Mouse (Mus musculus): Measurements from ENCODE around the gene Kcnma1. TPM values are rescaled to one million over a fixed set of nuclear protein-coding genes. Genes with fewer than 3 reads are reported as not detected.

The Kcnma1 gene
- polyA plus RNA-seq, 1 experiment from 2014 or later = 8.2 TPM

- no peak overlapping the region for H3K9ac ChIP-seq (ENCODE audit: low read length)
- no peaks in the 10 kb centered on the region for H3K27me3 ChIP-seq (replicated peaks; ENCODE audit: control insufficient read depth, insufficient read depth, low read length)
- no peak overlapping the region for H3K4me2 ChIP-seq (ENCODE audit: low read length)
- no peak overlapping the region for H3K27ac ChIP-seq (ENCODE audit: low read depth)
- H3K36me3 ChIP-seq (ENCODE audit: control insufficient read depth, insufficient read depth, low read length) = no peaks in the 10 kb centered on the region
- no peak overlapping the region for H3K4me3 ChIP-seq (ENCODE audit: low read depth, low read length)
- H3K9me3 ChIP-seq (ENCODE audit: control insufficient read depth, low read length) = no peaks in the 10 kb centered on the region
- ATAC-seq (replicated peaks; ENCODE audit: low FRiP score, low TSS enrichment, low read depth) (no peak), DNase-seq (ENCODE audit: low spot score) (no peak)
- no peaks in the 10 kb centered on the region for H3K4me1 ChIP-seq (replicated peaks; ENCODE audit: control insufficient read depth, insufficient read depth, low read length)
- WGBS = 78% methylated on average over 4 of the region's 4 CpGs
These were observed 6.4 kb upstream of the Kcnma1 start for GRCm38 (mm10) chr14:24020718-24021117.

GRCm38 (mm10) chr14:24009978-24010377, 4.3 kb downstream of the Kcnma1 start:
- no peak for ATAC-seq (replicated peaks; ENCODE audit: low FRiP score, low TSS enrichment, low read depth)

GRCm38 (mm10) chr14:24008252-24008651, 6.0 kb downstream of the Kcnma1 start:
- H3K4me1 ChIP-seq (replicated peaks; ENCODE audit: control insufficient read depth, insufficient read depth, low read length) = no peaks in the 10 kb centered on the region; the same call in 1 of the 2 replicates
- H3K36me3 ChIP-seq (ENCODE audit: control insufficient read depth, insufficient read depth, low read length) = no peaks in the 10 kb centered on the region
- DNase-seq (ENCODE audit: low spot score) (peak; percentile 92), ATAC-seq (replicated peaks; ENCODE audit: low FRiP score, low TSS enrichment, low read depth) (no peak)
- peaks cover 47% of the 10 kb centered on the region for H3K27me3 ChIP-seq (replicated peaks; ENCODE audit: control insufficient read depth, insufficient read depth, low read length)
- no peaks in the 10 kb centered on the region for H3K9me3 ChIP-seq (ENCODE audit: control insufficient read depth, low read length)
- no peak overlapping the region for H3K9ac ChIP-seq (ENCODE audit: low read length)
- H3K4me3 ChIP-seq (ENCODE audit: low read depth, low read length) = no peak overlapping the region
- whole genome bisulfite sequencing = 12% methylated on average over 7 of the region's 7 CpGs
- H3K27ac ChIP-seq (ENCODE audit: low read depth) = no peak overlapping the region
- H3K4me2 ChIP-seq (ENCODE audit: low read length) = no peak overlapping the region

More at GRCm38 (mm10) chr14:24009978-24010377, 4.3 kb downstream of the Kcnma1 start:
- Histone ChIP-seq H3K27ac (ENCODE audit: low read depth) (no peak overlapping the region), H3K36me3 (ENCODE audit: control insufficient read depth, insufficient read depth, low read length) (no peaks in the 10 kb centered on the region), H3K4me1 (replicated peaks; ENCODE audit: control insufficient read depth, insufficient read depth, low read length) (no peaks in the 10 kb centered on the region; the same call in 1 of the 2 replicates), H3K9me3 (ENCODE audit: control insufficient read depth, low read length) (no peaks in the 10 kb centered on the region), H3K27me3 (replicated peaks; ENCODE audit: control insufficient read depth, insufficient read depth, low read length) (peaks cover 31% of the 10 kb centered on the region), H3K4me2 (ENCODE audit: low read length) (no peak overlapping the region), H3K4me3 (ENCODE audit: low read depth, low read length) (no peak overlapping the region), H3K9ac (ENCODE audit: low read length) (no peak overlapping the region)
- 88% methylated on average over 1 of the region's 1 CpGs for WGBS
- no peak for DNase-seq (ENCODE audit: low spot score)

- Histone ChIP-seq H3K36me3 (ENCODE audit: control insufficient read depth, insufficient read depth, low read length) (no peaks in the 10 kb centered on the region), H3K9ac (ENCODE audit: low read length) (no peak overlapping the region), H3K27ac (ENCODE audit: low read depth) (no peak overlapping the region), H3K9me3 (ENCODE audit: control insufficient read depth, low read length) (no peaks in the 10 kb centered on the region), H3K27me3 (replicated peaks; ENCODE audit: control insufficient read depth, insufficient read depth, low read length) (peaks cover 64% of the 10 kb centered on the region), H3K4me1 (replicated peaks; ENCODE audit: control insufficient read depth, insufficient read depth, low read length) (no peaks in the 10 kb centered on the region; the same call in 1 of the 2 replicates), H3K4me3 (ENCODE audit: low read depth, low read length) (no peak overlapping the region), H3K4me2 (ENCODE audit: low read length) (no peak overlapping the region)
- WGBS = 68% methylated on average over 2 of the region's 2 CpGs
- no peak for DNase-seq (ENCODE audit: low spot score)
- ATAC-seq (replicated peaks; ENCODE audit: low FRiP score, low TSS enrichment, low read depth) = no peak
These were observed 8.0 kb downstream of the Kcnma1 start for GRCm38 (mm10) chr14:24006276-24006675.

GRCm38 (mm10) chr14:24004471-24005271, 9.6 kb downstream of the Kcnma1 start:
- peak overlapping the region; percentile 69 for H3K4me3 ChIP-seq (ENCODE audit: low read depth, low read length)
- peaks cover 75% of the 10 kb centered on the region for H3K27me3 ChIP-seq (replicated peaks; ENCODE audit: control insufficient read depth, insufficient read depth, low read length)
- peak overlapping the region; percentile 56 for H3K9ac ChIP-seq (ENCODE audit: low read length)
- peak overlapping the region; percentile 94 for H3K4me2 ChIP-seq (ENCODE audit: low read length)
- no peak overlapping the region for H3K27ac ChIP-seq (ENCODE audit: low read depth)
- no peaks in the 10 kb centered on the region for H3K9me3 ChIP-seq (ENCODE audit: control insufficient read depth, low read length)
- ATAC-seq (replicated peaks; ENCODE audit: low FRiP score, low TSS enrichment, low read depth) = peak; percentile 67
- no peaks in the 10 kb centered on the region for H3K36me3 ChIP-seq (ENCODE audit: control insufficient read depth, insufficient read depth, low read length)
- H3K4me1 ChIP-seq (replicated peaks; ENCODE audit: control insufficient read depth, insufficient read depth, low read length) = no peaks in the 10 kb centered on the region; the same call in 1 of the 2 replicates
- peak; percentile 82 for DNase-seq (ENCODE audit: low spot score)
- under 1% methylated on average over 57 of the region's 82 CpGs for WGBS

GRCm38 (mm10) chr14:24003450-24004381, 10.6 kb downstream of the Kcnma1 start:
- Histone ChIP-seq H3K9me3 (ENCODE audit: control insufficient read depth, low read length) (no peaks in the 10 kb centered on the region), H3K4me1 (replicated peaks; ENCODE audit: control insufficient read depth, insufficient read depth, low read length) (no peaks in the 10 kb centered on the region; the same call in 1 of the 2 replicates), H3K4me3 (ENCODE audit: low read depth, low read length) (peak overlapping the region; percentile 69), H3K36me3 (ENCODE audit: control insufficient read depth, insufficient read depth, low read length) (no peaks in the 10 kb centered on the region), H3K9ac (ENCODE audit: low read length) (peak overlapping the region; percentile 56), H3K27me3 (replicated peaks; ENCODE audit: control insufficient read depth, insufficient read depth, low read length) (peaks cover 75% of the 10 kb centered on the region), H3K27ac (ENCODE audit: low read depth) (no peak overlapping the region), H3K4me2 (ENCODE audit: low read length) (peak overlapping the region; percentile 94)
- peak; percentile 74 for DNase-seq (ENCODE audit: low spot score)
- ATAC-seq (replicated peaks; ENCODE audit: low FRiP score, low TSS enrichment, low read depth) = peak; percentile 43; the same call in 1 of the 2 replicates
- 2% methylated on average over 57 of the region's 85 CpGs for WGBS

- Histone ChIP-seq H3K36me3 (ENCODE audit: control insufficient read depth, insufficient read depth, low read length) (no peaks in the 10 kb centered on the region), H3K4me2 (ENCODE audit: low read length) (peak overlapping the region; percentile 94; the same call in 1 of the 2 replicates), H3K27ac (ENCODE audit: low read depth) (no peak overlapping the region), H3K4me3 (ENCODE audit: low read depth, low read length) (peak overlapping the region; percentile 69; the same call in 1 of the 2 replicates), H3K27me3 (replicated peaks; ENCODE audit: control insufficient read depth, insufficient read depth, low read length) (peaks cover 69% of the 10 kb centered on the region), H3K9ac (ENCODE audit: low read length) (no peak overlapping the region), H3K9me3 (ENCODE audit: control insufficient read depth, low read length) (no peaks in the 10 kb centered on the region), H3K4me1 (replicated peaks; ENCODE audit: control insufficient read depth, insufficient read depth, low read length) (no peaks in the 10 kb centered on the region; the same call in 1 of the 2 replicates)
- no peak for ATAC-seq (replicated peaks; ENCODE audit: low FRiP score, low TSS enrichment, low read depth)
- no peak for DNase-seq (ENCODE audit: low spot score)
- 54% methylated on average over 5 of the region's 5 CpGs for WGBS
These were observed 11.6 kb downstream of the Kcnma1 start for GRCm38 (mm10) chr14:24002647-24003046.

- Histone ChIP-seq H3K4me2 (ENCODE audit: low read length) (no peak overlapping the region), H3K9ac (ENCODE audit: low read length) (no peak overlapping the region)
- WGBS = 80% methylated on average over 6 of the region's 6 CpGs
These were observed 16.4 kb downstream of the Kcnma1 start for GRCm38 (mm10) chr14:23997912-23998311.

More at GRCm38 (mm10) chr14:23997912-23998311, 16.4 kb downstream of the Kcnma1 start:
- Histone ChIP-seq H3K27me3 (replicated peaks; ENCODE audit: control insufficient read depth, insufficient read depth, low read length) (peaks cover 27% of the 10 kb centered on the region), H3K9me3 (ENCODE audit: control insufficient read depth, low read length) (no peaks in the 10 kb centered on the region), H3K27ac (ENCODE audit: low read depth) (no peak overlapping the region), H3K36me3 (ENCODE audit: control insufficient read depth, insufficient read depth, low read length) (no peaks in the 10 kb centered on the region), H3K4me1 (replicated peaks; ENCODE audit: control insufficient read depth, insufficient read depth, low read length) (no peaks in the 10 kb centered on the region), H3K4me3 (ENCODE audit: low read depth, low read length) (no peak overlapping the region)
- DNase-seq (ENCODE audit: low spot score) = no peak
- ATAC-seq (replicated peaks; ENCODE audit: low FRiP score, low TSS enrichment, low read depth) = no peak

All from intestine, embryonic 14.5 days (tissue).